Mouse (Mus musculus) left cerebral cortex, postnatal 14 days (tissue): ENCODE results near the gene Slc25a28. TPM values are rescaled to one million over a fixed set of nuclear protein-coding genes. Genes with fewer than 3 reads are reported as not detected.

Experiments used
- DNase-seq, 2 experiments: peaks; one replicate each; pipeline ENCODE4 v3.0.0; 2021 to 2022; ENCODE audit warnings: low spot score in 2 of 2, mixed read lengths in 1 of 2
- intact Hi-C: fragments of 180-260 bp; cut with DNase I; formaldehyde crosslinking; loops from one replicate; pipeline ENCODE4 v1.15.1; 2025
- long read RNA-seq, 2 experiments: library from polyadenylated mRNA; stranded (forward); transcript quantifications; one replicate each; pipeline ENCODE4 v2.0.0; 2021
- total RNA-seq, 2 experiments: library from RNA; stranded (reverse); gene quantifications; 2 replicates each; pipeline ENCODE4 v1.2.3; 2021

The Slc25a28 gene
- 10 to 100 TPM; 30.2 to 36.4 TPM for total RNA-seq
- long read RNA-seq, experiment 1, transcript Slc25a28-201 (4 exons, 1,535 nt): major isoform, 15 of 36 reads
- long read RNA-seq, experiment 1, partial matches to known transcripts: 1 of 36 reads
- long read RNA-seq, experiment 1, other reads (novel, unspliced or antisense): 18 of 36 reads
- long read RNA-seq, experiment 2, transcript Slc25a28-201 (4 exons, 1,535 nt): major isoform, 17 of 45 reads
- long read RNA-seq, experiment 2, transcript Slc25a28-202 (2 exons, 3,724 nt): minor isoform, 6 of 45 reads
- long read RNA-seq, experiment 2, partial matches to known transcripts: 4 of 45 reads
- long read RNA-seq, experiment 2, other reads (novel, unspliced or antisense): 17 of 45 reads

DNA sequence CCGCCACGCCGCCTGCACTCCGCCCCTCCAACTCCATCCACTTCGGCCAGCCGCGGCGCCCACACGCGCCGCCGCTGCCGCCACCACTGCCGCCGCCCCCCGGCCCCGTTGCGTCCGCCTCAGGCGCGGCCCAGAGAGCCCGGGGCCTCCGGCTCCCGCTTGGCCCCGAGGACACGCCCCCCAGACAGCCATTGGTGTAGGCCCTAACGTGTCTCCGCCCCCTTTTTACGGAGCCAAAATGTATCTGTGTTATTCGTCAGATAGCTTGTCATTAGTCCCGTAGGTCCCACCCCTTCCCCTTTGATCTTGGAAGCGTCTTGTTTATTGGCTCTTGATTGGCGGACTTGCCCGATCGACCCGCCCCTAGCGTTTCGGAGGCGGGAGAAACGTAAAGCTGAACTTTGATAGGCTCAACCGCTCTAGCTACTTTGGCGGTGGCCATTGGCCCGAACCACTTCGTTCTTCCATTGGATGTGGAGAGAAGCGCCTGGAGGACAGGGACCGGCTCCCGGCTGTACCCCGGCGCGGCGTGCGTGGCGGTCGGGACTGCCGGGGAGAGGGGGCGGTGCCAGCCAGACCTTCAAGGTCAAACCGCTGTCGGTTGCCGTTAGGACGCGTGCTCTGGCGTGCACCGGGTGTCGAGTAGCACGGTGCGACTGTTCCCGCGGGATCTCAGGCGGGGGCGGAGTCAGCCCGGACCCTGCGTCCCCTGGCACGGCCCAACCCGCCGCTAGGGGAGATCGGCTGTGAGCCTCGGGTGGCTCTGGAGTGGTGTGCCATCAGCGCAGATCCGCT, at the start of gene Slc25a28:
Gene Slc25a28, minus strand, starts transcription at position 152 of the 795 bp plus-strand sequence.
- peak; percentile 98 to 100 for DNase-seq

DNA sequence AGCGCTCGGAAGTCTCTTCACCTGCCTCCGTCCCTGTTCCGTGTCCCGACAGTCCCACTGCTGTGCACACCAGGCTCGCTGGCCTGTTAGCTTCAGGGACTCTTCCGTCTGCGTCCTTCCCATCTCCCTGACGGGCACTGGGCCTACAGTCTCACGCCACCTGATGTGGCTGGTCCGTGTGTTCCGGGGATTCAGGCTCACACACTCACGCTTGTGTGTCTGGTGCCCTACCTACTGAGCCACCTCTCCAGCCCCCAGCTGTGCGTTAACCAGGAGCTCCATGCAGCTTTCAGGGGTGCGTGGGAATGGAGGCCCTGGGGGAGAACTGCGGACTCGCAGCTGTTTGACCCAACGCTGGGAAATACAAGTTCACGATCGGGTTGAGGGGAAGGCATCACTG, 49.5 kb upstream of the Slc25a28 start:
- DNase-seq: no peak
- intact Hi-C loops: no loop called here

More for the DNA sequence above, at the start of gene Slc25a28:
- intact Hi-C loops: no loop called here

GRCm38 (mm10) chr19:43723501-43723900, 48.8 kb upstream of the Slc25a28 start:
- intact Hi-C loops: no loop called here
- no peak for DNase-seq

- intact Hi-C loops: no loop called here
- no peak for DNase-seq
These were observed 48.2 kb upstream of the Slc25a28 start for GRCm38 (mm10) chr19:43722891-43723290.

DNA sequence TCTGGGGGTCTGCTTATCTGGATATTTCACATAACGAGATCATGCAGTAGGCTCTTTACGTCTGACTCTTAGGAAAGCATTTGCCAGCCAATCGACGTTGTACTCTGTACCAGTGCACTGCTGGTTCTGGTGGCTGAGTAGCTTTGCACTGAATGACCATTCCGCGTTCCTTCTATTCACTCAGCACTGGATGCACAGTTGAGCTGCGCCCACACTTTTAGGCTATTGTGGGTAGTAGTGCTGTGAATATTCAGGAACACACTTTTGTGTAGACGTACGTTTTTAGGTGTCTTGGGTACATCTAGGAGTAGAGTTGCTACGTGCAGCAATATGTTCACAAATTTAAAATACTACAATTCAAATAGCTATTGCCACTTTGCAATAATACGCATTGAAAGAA, 45.4 kb upstream of the Slc25a28 start:
- DNase-seq: no peak
- intact Hi-C loops: no loop called here

- no peak for DNase-seq
- intact Hi-C loops: no loop called here
These were observed 37.3 kb upstream of the Slc25a28 start for GRCm38 (mm10) chr19:43711971-43712370.

- intact Hi-C loops: no loop called here
- DNase-seq: no peak
These were observed 36.7 kb upstream of the Slc25a28 start for GRCm38 (mm10) chr19:43711159-43711916.

DNA sequence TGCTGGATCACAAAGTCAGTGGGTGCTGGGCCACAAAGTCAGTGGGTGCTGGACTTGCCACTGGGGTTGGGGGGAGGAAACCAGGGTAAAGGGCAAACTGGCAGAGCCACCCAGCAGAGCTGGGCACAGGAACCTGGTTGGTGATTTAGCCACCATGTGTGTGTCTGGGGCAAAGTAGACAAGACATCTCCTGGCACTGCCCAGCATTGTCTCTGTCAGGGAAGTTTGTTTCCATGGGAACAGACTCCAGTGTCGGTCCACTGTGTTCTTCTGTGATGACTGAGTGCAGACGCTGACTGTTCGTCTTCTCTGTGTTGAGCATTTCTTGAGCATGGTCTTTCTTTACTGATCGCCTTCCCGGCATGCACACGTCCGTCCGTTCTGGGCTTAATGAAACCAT, 34.6 kb upstream of the Slc25a28 start:
- DNase-seq: no peak
- intact Hi-C loops: no loop called here

DNA sequence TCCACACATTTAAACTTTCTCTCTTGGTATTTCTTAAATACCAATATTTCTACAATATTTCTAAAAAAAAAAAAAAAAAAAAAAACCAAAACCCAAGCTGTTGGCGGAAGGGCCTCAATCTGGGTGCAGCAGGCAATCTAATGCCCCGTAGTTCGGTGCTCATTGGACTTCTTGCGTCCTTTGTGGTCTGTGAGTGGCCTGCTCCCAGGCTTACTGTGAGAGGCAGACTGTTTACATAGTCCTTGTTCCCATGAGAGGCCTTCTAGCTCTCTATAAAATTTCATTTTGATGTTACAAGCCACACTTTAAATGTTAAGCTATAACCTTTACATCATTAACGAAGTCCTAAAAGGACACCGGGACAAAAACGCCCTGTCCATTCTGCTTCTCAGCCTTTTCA, 33.5 kb upstream of the Slc25a28 start:
- DNase-seq: no peak
- intact Hi-C loops: no loop called here

- DNase-seq: no peak
- intact Hi-C loops: no loop called here
These were observed 30.3 kb upstream of the Slc25a28 start for GRCm38 (mm10) chr19:43704787-43705497.

GRCm38 (mm10) chr19:43704211-43704610, 29.5 kb upstream of the Slc25a28 start:
- DNase-seq: no peak
- intact Hi-C loops: no loop called here

DNA sequence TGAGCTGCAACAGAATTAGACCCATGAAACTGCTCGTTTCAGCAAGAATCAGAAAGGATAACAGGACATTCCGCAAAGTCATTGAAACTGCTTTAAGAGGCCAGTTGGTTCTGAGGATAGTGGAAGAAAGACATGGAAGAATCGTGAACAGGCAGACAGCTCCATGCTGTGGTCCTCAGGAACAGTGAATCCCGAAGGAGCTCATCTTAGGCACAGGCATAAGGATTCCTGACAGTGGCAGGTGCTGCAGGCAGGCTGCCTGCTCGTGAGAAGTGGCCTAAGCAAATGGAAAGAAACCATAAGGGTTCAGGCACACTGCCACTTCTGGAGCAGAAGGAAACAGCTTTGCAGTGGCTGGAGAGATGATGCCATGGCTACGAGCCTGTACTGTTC, 25.1 kb upstream of the Slc25a28 start:
- intact Hi-C loops: no loop called here
- DNase-seq: peak in 1 of 2 experiments; percentile 37

GRCm38 (mm10) chr19:43699021-43699762, 24.5 kb upstream of the Slc25a28 start:
- peak in 1 of 2 experiments; percentile 48 for DNase-seq
- intact Hi-C loops: no loop called here

DNA sequence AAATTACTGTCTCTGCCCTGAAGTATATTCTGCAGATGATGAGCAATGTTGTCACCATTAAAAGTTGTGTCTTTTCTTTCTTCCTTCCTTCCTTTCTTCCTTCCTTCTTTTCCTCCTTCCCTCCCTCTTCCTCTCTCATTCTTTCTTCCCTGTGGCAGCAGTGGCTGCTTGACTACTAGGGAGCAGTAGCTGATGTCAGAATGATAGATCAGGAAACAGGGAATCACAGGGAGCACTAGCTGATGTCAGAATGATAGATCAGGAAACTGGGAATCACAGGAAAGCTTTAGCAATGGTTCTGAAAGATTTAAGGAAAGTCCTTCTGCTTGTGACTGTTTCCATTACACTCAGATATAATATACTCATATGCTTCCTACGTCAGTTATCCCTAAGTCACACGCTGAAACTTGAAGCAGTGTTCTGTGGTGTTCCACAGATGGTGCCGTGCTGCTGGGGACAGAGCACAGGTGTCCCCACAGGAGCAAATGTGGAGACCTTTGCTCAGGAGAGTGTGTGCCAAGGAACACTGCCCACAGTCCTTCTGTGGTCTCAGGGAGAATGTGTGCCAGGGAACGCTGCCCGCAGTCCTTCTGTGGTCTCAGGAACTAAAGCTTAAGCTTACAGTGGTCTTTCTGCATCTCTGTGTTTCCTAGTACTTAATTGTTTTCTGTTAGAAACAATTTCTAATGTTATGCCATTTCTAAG, 23.1 kb upstream of the Slc25a28 start:
- DNase-seq: no peak
- intact Hi-C loops: no loop called here

DNA sequence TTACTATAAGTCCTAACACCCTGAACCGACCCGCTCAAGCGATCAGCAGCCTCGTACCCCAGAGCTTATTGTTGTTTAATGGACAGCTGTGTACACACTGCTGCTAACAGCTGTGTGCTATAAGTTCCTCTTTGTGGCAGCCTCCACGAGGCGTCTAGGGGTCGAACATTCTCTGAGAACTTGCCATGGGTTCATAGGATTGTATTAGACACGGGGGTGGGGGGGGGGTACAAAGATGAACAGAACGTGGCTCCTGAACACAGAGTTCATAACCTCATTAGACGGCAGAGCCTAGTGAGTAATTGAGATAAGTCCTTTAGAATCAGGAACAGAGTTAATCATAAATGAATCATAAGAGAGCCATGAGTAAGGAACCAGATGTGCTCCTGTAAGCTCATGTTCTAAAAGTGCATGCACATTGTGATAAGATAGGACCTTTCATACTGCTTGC, 20.9 kb upstream of the Slc25a28 start:
- DNase-seq: no peak
- intact Hi-C loops: no loop called here

GRCm38 (mm10) chr19:43692815-43693214, 18.1 kb upstream of the Slc25a28 start:
- DNase-seq: no peak
- intact Hi-C loops: no loop called here

GRCm38 (mm10) chr19:43689419-43690246, 15.0 kb upstream of the Slc25a28 start, which contains the start of gene Entpd7:
Gene Entpd7, plus strand, starts transcription at chr19:43689672.
- intact Hi-C loops: no loop called here
- DNase-seq: peak; percentile 98
